Mouse (Mus musculus) olfactory bulb, adult 2 months (tissue): ENCODE measurements around the gene Olfr870. TPM values are rescaled to one million over a fixed set of nuclear protein-coding genes. Genes with fewer than 3 reads are reported as not detected.
"Not testable (repeated sequence)": the region's sequence is repeated elsewhere in the genome, so short reads cannot be mapped to it uniquely, and the experiment has no call there.

Experiments
- H3K27ac ChIP-seq: fragments of 200-500 bp; 2 replicates; pipeline ENCODE4 v1.5.1; 2012; ENCODE audit warnings: low read depth, low read length; ENCODE audit not compliant: insufficient read depth
- H3K4me1 ChIP-seq: fragments of 200-500 bp; 2 replicates; pipeline ENCODE4 v1.6.1; 2012; ENCODE audit warnings: low read length; ENCODE audit not compliant: control insufficient read depth, insufficient read depth
- H3K4me3 ChIP-seq: fragments of 200-500 bp; 2 replicates; pipeline ENCODE4 v1.5.1; 2012; ENCODE audit warnings: mild to moderate bottlenecking, low read depth, low read length, moderate library complexity; ENCODE audit not compliant: insufficient read depth
- CTCF ChIP-seq: fragments of 200-500 bp; IDR thresholded peaks from 2 replicates; pipeline ENCODE4 v1.5.1; 2012; ENCODE audit warnings: low read depth, mild to moderate bottlenecking, low read length, moderate library complexity; ENCODE audit not compliant: insufficient read depth
- POLR2A ChIP-seq: fragments of 200-500 bp; IDR thresholded peaks from 2 replicates; pipeline ENCODE4 v1.6.1; 2012; ENCODE audit warnings: mild to moderate bottlenecking, low read depth, low read length, moderate library complexity; ENCODE audit not compliant: insufficient read depth
- WGBS: fragments of 180-500 bp; shearing (Covaris S2); methylation state at CpG from one replicate; pipeline ENCODE4 v1.1.7; 2018; 5-methylcytosine and 5-hydroxymethylcytosine counted together
- polyA plus RNA-seq: library from polyadenylated mRNA; stranded (reverse); fragments of >200 nt; gene quantifications from 2 replicates; pipeline ENCODE4 v1.2.4, GENCODE M21; 2012; ENCODE audit warnings: low replicate concordance; ENCODE audit not compliant: missing spikeins, insufficient read depth, insufficient read length

Gene Olfr870
- not detected in 2 replicates for polyA plus RNA-seq

DNA sequence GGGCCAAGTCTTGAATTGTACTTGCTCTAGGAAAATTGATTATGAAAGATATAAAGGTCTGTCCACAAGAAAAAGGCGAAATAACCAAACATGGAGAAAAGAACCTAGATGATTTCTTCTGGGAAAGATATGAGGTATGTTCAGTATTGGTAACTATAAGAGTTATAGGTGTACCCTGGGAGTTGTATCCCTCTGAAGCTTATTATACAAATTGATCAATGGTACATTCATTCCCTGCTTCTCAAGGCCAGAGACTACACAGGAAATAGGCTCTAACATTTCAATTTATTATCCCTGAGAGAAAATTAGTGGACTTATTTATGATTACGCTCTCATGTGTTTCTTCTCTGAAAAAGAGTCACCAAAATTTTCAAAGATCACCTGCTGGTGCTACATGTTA lies at the start of gene Olfr870:
Olfr870 (minus strand) TSS at position 101 of the 400 bp plus-strand sequence.
- Histone ChIP-seq H3K4me1 (no peaks in the 10 kb centered on the region), H3K4me3 (no peak within 1 kb of the TSS), H3K27ac (no peak within 1 kb of the TSS)
- WGBS: 68% methylated on average over 2 of the region's 2 CpGs
- TF ChIP-seq POLR2A: no peak
- TF ChIP-seq CTCF: no peak

DNA sequence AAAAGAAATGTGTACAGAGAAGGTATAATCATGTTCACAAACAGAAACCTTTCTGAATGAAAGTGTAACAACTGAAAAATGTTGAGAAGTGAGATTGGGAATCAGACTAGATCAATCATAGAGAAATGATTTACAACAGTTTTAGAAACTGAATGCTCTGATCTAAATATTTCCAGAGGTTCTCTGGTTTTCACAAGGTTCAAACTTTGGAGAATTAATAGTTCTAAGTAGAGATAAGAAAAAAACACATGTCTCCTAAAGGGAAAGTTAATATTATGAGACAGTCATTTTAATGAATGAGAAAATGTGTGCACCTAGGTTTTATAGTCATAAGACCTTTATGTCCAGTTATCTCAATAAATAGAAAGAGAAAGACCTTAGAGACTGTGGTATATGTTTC lies 38.0 kb upstream of the Olfr870 start, which contains the start of gene Olfr871:
Olfr871 (plus strand) TSS at position 301 of the 400 bp plus-strand sequence.
- TF ChIP-seq POLR2A: no peak
- no peak for TF ChIP-seq CTCF
- no peak within 1 kb of the TSS for H3K27ac ChIP-seq
- H3K4me1 ChIP-seq: no peaks in the 10 kb centered on the region
- H3K4me3 ChIP-seq: no peak within 1 kb of the TSS

DNA sequence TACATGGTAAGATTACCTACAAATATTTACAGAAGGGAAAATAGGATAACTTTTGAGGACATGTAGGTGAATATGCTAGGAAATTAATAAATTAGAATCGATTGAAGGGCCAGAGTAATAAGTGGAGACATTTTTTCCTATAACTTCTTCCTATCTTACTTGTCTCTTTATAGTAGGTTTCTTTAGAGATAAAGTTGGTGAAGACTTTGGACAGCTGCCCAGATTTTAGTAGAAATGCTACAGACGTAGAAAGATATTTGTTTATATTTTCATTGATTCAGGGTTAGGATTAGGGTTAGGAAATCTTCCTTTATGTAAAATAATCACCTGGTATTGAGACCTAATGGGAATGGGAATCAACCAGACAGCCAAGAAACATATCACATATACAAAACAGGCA lies 37.6 kb upstream of the Olfr870 start:
- WGBS: 78% methylated on average over 2 of the region's 2 CpGs
- TF ChIP-seq POLR2A (no peak), CTCF (no peak)
- Histone ChIP-seq H3K4me3 (no peak overlapping the region), H3K4me1 (no peaks in the 10 kb centered on the region), H3K27ac (no peak overlapping the region)

DNA sequence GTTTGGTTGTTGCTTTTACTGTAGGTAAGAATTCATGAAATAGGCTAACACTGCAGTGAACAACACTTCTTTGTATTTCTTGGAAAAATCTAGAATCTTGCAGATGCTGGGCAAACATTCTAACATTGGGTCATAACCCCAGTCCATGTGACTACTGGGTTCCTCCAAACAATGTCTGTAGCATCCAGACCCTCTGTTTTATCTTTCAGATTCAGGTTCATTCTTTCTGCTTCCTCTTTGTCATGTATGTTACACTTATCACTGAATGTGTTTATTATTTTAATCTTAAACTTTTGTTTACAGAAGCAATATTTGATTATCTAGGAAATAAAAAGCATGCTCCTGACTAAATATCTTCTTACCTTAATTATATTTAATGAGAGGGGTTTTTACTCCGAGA lies 37.0 kb upstream of the Olfr870 start:
- no peak overlapping the region for H3K4me3 ChIP-seq
- TF ChIP-seq POLR2A (no peak), CTCF (no peak)
- WGBS: 34% methylated on average over 1 of the region's 1 CpGs

GRCm38 (mm10) chr9:20203413-20203984 lies 29.6 kb upstream of the Olfr870 start:
- H3K4me3 ChIP-seq, H3K4me1 ChIP-seq, H3K27ac ChIP-seq: not testable (repeated sequence)
- 86% methylated on average over 7 of the region's 7 CpGs for WGBS

More for the DNA sequence above, 37.0 kb upstream of the Olfr870 start:
- Histone ChIP-seq H3K27ac (no peak overlapping the region), H3K4me1 (no peaks in the 10 kb centered on the region)

DNA sequence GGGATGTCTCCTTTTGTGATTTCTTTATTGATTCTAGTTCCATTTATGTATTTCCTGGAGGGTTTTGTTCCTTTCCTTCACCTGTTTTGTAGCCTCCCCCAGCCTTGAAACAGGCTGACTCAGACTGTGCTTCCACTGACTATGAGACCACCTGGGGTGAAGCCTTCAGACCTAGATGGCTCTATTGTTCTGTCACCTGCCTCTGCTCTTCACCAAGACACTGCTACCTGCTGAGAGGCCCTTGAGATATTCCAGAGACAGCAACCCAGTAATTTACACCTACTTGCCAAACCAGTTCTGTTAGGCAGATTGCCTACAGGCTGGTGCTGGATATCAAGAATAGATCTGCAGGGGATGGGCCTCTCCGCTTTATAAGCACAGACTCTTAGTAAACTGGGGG lies 28.3 kb upstream of the Olfr870 start:
- Histone ChIP-seq H3K4me1 (no peaks in the 10 kb centered on the region), H3K4me3 (no peak overlapping the region), H3K27ac (no peak overlapping the region)
- TF ChIP-seq CTCF: no peak
- TF ChIP-seq POLR2A: no peak
- 79% methylated on average over 1 of the region's 1 CpGs for WGBS

DNA sequence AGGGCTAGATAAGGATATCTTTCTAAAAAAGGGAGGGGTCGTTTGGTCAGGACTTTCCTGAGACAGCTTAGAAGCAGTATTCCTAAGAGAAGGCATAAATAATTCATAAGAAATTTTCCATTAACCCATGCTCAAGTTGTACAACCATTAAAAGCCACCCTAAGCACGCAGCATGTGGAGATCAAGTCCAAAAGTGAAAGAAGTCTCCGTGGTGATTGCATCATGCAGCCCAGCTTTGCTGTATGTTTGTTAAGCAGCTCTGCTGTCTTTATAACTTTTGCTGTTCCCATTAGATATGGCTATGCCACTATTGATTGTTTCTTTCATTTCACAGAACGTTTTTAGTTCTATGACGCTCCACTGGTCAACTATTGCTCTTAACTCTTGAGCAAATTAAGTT lies 5.6 kb upstream of the Olfr870 start:
- TF ChIP-seq POLR2A: no peak
- no peak for TF ChIP-seq CTCF

DNA sequence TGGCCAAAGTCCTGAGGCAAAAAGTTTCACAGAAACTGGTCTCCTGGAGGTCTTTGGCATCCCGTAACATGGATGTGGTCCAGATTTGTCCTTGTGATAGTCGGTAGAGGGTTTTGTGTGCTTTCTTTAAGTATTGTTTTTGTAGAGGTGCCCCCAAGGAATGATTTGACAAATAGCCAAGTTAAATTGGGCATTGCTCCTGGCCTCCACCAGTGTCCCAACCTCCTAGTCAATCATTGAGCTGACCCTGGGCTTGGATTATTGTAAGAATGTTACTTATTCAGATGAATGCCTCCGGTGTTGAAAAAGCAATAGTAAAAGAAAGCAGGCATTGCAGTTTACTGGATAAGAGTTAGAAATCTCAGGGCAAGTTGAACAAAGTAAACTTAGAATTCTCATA lies 24.2 kb downstream of the Olfr870 start:
- H3K27ac ChIP-seq: no peak overlapping the region
- no peak for TF ChIP-seq POLR2A
- TF ChIP-seq CTCF: no peak
- H3K4me3 ChIP-seq: no peak overlapping the region
- 94% methylated on average over 3 of the region's 3 CpGs for WGBS
- H3K4me1 ChIP-seq: no peaks in the 10 kb centered on the region

More for the DNA sequence above, 5.6 kb upstream of the Olfr870 start:
- Histone ChIP-seq H3K4me3 (no peak overlapping the region), H3K4me1 (no peaks in the 10 kb centered on the region), H3K27ac (no peak overlapping the region)
- 68% methylated on average over 5 of the region's 5 CpGs for WGBS

DNA sequence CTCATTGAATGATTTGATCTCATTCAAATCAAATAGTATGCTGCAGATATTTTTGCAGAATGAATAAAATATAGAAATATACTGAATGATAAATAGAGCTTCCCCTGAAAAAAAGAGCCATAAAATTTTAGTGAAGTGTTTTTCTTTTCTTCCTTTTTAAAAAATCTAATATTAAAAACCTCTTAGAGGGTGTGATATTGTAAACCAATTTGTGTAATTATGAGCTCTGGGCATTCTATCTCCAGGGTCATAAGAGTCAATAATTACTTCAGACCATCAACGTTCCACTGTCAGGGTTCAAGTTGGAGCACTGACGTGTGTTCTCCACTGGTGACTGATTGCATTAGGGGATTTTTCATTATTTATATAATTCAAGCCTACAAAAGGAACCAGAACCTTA lies 45.1 kb downstream of the Olfr870 start, which contains the start of gene Olfr869:
Olfr869 (plus strand) TSS at position 301 of the 400 bp plus-strand sequence.
- 71% methylated on average over 2 of the region's 2 CpGs for WGBS
- H3K4me3 ChIP-seq: no peak within 1 kb of the TSS
- no peak within 1 kb of the TSS for H3K27ac ChIP-seq
- no peak for TF ChIP-seq CTCF
- TF ChIP-seq POLR2A: no peak
- H3K4me1 ChIP-seq: no peaks in the 10 kb centered on the region

Other genes starting within 250 kb of the Olfr870 start
- not detected in 2 replicates for gene Olfr866, start 146.0 kb downstream of the Olfr870 start, polyA plus RNA-seq
- not detected in 2 replicates for gene Olfr867, start 116.5 kb downstream of the Olfr870 start, polyA plus RNA-seq
- not detected in 2 replicates for gene Olfr868, start 75.4 kb downstream of the Olfr870 start, polyA plus RNA-seq
- gene Olfr869, start 45.0 kb downstream of the Olfr870 start, polyA plus RNA-seq: not detected in 2 replicates
- not detected in 2 replicates for gene Olfr871, start 38.1 kb upstream of the Olfr870 start, polyA plus RNA-seq
- not detected in 2 replicates for gene Olfr872, start 63.1 kb upstream of the Olfr870 start, polyA plus RNA-seq
- gene Olfr39, start 108.3 kb upstream of the Olfr870 start, polyA plus RNA-seq: not detected in 2 replicates
- gene Olfr873, start 124.5 kb upstream of the Olfr870 start, polyA plus RNA-seq: not detected in 2 replicates
- not detected in 2 replicates for gene Olfr18, start 162.0 kb upstream of the Olfr870 start, polyA plus RNA-seq
- gene Zfp560, start 211.1 kb upstream of the Olfr870 start, polyA plus RNA-seq: not detected in 2 replicates